Mouse (Mus musculus) kidney, postnatal 0 days (tissue): ENCODE measurements around the gene Ugt1a5. TPM values are rescaled to one million over a fixed set of nuclear protein-coding genes. Genes with fewer than 3 reads are reported as not detected.
A peak's percentile ranks its signal among the peaks of the same experiment; 100 is the strongest.

ENCODE experiments used
- ATAC-seq: fragments of 200-750 bp; cut with Nextera tagmentation; replicated peaks from 2 replicates; pipeline ENCODE4 v1.8.0; 2017; ENCODE audit warnings: low read depth, moderate number of reproducible peaks, moderate TSS enrichment, moderate library complexity; ENCODE audit not compliant: low FRiP score
- DNase-seq: peaks from one replicate; pipeline ENCODE4 v3.0.0-alpha.2; 2016; ENCODE audit warnings: low spot score
- H3K27ac ChIP-seq: fragments of 300-500 bp; sonication (generic); 2 replicates; pipeline ENCODE4 v1.5.1; 2014; ENCODE audit warnings: mild to moderate bottlenecking
- H3K27me3 ChIP-seq: fragments of 300-500 bp; sonication (generic); 2 replicates; pipeline ENCODE4 v1.6.1; 2014; ENCODE audit warnings: low read length, mixed read lengths; ENCODE audit not compliant: insufficient read depth
- H3K36me3 ChIP-seq: fragments of 300-500 bp; sonication (generic); 2 replicates; pipeline ENCODE4 v1.6.1; 2014; ENCODE audit warnings: low read length, mixed read lengths; ENCODE audit not compliant: insufficient read depth
- H3K4me1 ChIP-seq: fragments of 300-500 bp; sonication (generic); replicated peaks from 2 replicates; pipeline ENCODE4 v1.6.1; 2014; ENCODE audit warnings: antibody characterized with exemption, low read length, mixed read lengths; ENCODE audit not compliant: insufficient read depth
- H3K4me2 ChIP-seq: fragments of 300-500 bp; sonication (generic); 2 replicates; pipeline ENCODE4 v1.6.1; 2014; ENCODE audit warnings: mild to moderate bottlenecking, low read length, moderate library complexity, mixed read lengths
- H3K4me3 ChIP-seq: fragments of 300-500 bp; sonication (generic); replicated peaks from 2 replicates; pipeline ENCODE4 v1.5.1; 2014; ENCODE audit warnings: low read depth, low read length
- H3K9ac ChIP-seq: fragments of 300-500 bp; sonication (generic); 2 replicates; pipeline ENCODE4 v1.6.1; 2014; ENCODE audit warnings: low read depth, low read length
- H3K9me3 ChIP-seq: fragments of 300-500 bp; sonication (generic); replicated peaks from 2 replicates; pipeline ENCODE4 v1.6.1; 2016; ENCODE audit warnings: low read length, inconsistent platforms, mixed read lengths
- CTCF ChIP-seq: IDR thresholded peaks from 2 replicates; pipeline ENCODE4 v1.5.1; 2016; ENCODE audit warnings: antibody characterized with exemption, low read depth, mild to moderate bottlenecking, moderate library complexity
- WGBS: fragments of 180-500 bp; shearing (Covaris S2); extraction: QIAGEN DNeasy Blood & Tissue Kit; methylation state at CpG from one replicate; pipeline ENCODE4 v1.1.7; 2014; 5-methylcytosine and 5-hydroxymethylcytosine counted together
- polyA plus RNA-seq: library from polyadenylated mRNA; unstranded; fragments of >200 nt; fragmentation: Nextera tagmentation; extraction: Ambion mirVana; gene quantifications from 2 replicates; pipeline ENCODE4 v1.2.1, GENCODE M21; 2015

Ugt1a5 gene
- polyA plus RNA-seq, 1 experiment from 2014 or later: not detected

DNA sequence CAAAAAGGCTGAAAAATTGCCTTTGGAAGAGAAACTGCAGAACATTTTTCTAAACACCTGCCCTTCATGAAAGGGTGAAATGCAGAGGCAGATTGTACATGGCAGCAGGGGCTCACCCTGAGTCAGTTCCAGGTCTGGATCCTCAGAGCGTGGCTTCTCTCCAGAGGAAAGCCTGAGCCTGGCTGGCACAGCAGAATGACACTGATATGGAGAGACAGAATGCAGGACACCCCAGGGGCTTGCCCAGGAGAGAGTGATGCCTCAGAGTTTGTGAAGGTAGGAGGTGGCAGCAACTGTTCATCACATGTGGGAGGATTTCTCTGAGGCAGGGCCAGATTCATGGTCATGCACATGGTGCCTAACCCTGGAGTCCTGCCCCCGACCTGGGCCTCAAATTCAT, 34.2 kb downstream of the Ugt1a5 start:
- DNase-seq (no peak), ATAC-seq (no peak; the same call in 1 of the 2 replicates)
- Histone ChIP-seq H3K4me3 (no peak overlapping the region), H3K9ac (no peak overlapping the region), H3K27me3 (no peaks in the 10 kb centered on the region), H3K36me3 (no peaks in the 10 kb centered on the region), H3K27ac (no peak overlapping the region), H3K4me2 (no peak overlapping the region), H3K9me3 (no peaks in the 10 kb centered on the region), H3K4me1 (no peaks in the 10 kb centered on the region; the same call in 1 of the 2 replicates)
- no peak for TF ChIP-seq CTCF
- 65% methylated on average over 2 of the region's 2 CpGs for WGBS

DNA sequence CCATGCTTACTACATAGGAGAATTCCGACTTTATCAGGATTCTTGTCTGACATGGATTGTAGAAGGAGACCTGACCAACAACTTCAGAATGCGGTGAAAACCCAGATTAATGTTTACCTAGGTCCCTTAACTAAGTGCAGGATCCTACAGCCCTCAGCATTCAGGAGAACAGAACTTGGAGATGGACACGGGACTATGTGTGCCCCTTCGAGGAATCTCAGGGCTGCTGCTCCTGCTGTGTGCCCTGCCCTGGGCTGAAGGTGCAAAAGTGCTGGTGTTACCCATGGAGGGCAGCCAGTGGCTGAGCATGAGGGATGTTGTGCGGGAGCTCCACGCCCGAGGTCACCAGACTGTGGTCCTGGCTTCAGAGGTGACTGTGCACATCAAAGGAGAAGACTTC, 34.6 kb downstream of the Ugt1a5 start, which contains the start of gene Ugt1a2:
Gene Ugt1a2, plus strand, starts transcription at position 146 of the 400 bp plus-strand sequence.
- 0 out of 2 replicates have a peak within 1 kb of the TSS, but pooled peaks have one; percentile 5 for H3K4me2 ChIP-seq
- ATAC-seq: no peak; the same call in 1 of the 2 replicates
- peaks cover 4% of the 10 kb centered on the region; the same call in 1 of the 2 replicates for H3K4me1 ChIP-seq
- peak within 1 kb of the TSS; percentile 52; the same call in 1 of the 2 replicates for H3K27ac ChIP-seq
- no peak within 1 kb of the TSS for H3K4me3 ChIP-seq
- no peaks in the 10 kb centered on the region for H3K27me3 ChIP-seq
- H3K9me3 ChIP-seq: no peaks in the 10 kb centered on the region
- H3K36me3 ChIP-seq: no peaks in the 10 kb centered on the region
- no peak for TF ChIP-seq CTCF
- peak; percentile 37 for DNase-seq
- H3K9ac ChIP-seq: no peak within 1 kb of the TSS
- WGBS: 58% methylated on average over 7 of the region's 7 CpGs

DNA sequence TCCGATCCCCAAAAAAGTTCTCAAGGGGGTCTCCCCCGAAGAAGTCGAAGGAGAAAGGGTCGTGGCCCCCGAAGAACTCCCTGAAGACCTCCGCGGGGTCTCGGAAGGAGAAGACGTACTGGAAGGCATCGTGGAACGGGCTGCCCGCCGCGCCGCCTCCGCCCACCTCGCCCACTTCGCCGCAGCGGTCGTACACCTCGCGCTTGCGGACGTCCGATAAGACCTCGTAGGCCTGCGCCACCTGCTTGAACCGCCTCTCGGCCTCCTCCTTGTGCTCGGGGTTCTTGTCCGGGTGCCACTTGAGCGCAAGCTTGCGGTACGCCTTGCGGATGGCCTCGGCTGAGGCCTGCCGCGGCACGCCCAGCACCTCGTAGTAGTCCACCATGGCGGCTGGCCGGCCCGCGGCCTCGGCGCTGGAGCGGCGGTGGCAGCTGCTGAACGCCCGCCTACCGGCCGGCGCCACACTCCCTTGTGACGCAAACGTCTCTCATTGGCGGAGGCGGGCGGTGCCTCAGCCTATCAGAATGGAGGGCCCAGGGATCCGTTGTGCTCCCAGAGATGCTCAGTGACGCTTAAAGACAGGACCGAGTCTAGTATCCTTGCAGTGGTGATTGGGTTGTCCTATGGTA, 39.6 kb downstream of the Ugt1a5 start, which contains the start of gene Dnajb3:
Gene Dnajb3, minus strand, starts transcription at position 489 of the 629 bp plus-strand sequence.
- Histone ChIP-seq H3K27ac (no peak within 1 kb of the TSS), H3K9me3 (no peaks in the 10 kb centered on the region), H3K9ac (peak within 1 kb of the TSS; percentile 60), H3K4me2 (peak within 1 kb of the TSS; percentile 65), H3K4me3 (peak within 1 kb of the TSS; percentile 31), H3K4me1 (peaks cover 4% of the 10 kb centered on the region; the same call in 1 of the 2 replicates), H3K27me3 (no peaks in the 10 kb centered on the region), H3K36me3 (no peaks in the 10 kb centered on the region)
- peak; percentile 91 for ATAC-seq
- no peak for TF ChIP-seq CTCF
- peak; percentile 78 for DNase-seq
- WGBS: 9% methylated on average over 62 of the region's 62 CpGs

DNA sequence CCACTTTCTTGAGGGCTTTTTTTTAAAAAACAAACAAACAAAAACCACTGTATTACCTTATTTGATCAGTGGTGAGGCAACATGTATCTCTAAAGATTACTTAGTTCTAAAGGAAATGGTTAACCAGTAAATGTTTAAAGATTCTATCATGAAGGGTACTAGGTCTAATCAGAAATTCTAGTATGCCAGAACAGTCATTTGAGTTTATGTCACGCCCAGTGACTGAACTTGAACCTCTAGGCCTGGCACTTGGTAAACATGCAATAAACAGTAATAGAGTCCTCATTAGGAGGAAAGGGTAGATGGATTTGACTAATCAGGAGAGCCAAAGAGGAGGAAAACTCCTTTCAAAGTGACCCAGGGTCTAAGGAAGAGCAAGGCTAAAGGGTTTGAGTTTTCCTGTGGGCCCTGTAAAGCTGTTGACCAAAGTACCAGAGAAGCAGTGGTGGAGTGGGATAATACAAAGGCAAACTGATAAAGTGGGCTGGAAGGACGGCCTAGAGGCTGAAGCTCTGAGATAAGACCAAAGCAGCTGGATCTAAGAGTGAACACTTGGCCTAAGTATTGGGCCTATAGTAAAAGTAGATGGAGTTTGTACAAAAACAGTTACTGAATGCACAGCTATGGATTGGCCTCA, 41.1 kb downstream of the Ugt1a5 start:
- Histone ChIP-seq H3K27me3 (no peaks in the 10 kb centered on the region), H3K4me1 (peaks cover 4% of the 10 kb centered on the region; the same call in 1 of the 2 replicates), H3K27ac (no peak overlapping the region), H3K36me3 (no peaks in the 10 kb centered on the region), H3K9ac (no peak overlapping the region), H3K9me3 (peaks cover 7% of the 10 kb centered on the region; the same call in 1 of the 2 replicates), H3K4me2 (no peak overlapping the region), H3K4me3 (no peak overlapping the region)
- ATAC-seq (no peak), DNase-seq (no peak)
- WGBS: 86% methylated on average over 2 of the region's 2 CpGs
- TF ChIP-seq CTCF: no peak

DNA sequence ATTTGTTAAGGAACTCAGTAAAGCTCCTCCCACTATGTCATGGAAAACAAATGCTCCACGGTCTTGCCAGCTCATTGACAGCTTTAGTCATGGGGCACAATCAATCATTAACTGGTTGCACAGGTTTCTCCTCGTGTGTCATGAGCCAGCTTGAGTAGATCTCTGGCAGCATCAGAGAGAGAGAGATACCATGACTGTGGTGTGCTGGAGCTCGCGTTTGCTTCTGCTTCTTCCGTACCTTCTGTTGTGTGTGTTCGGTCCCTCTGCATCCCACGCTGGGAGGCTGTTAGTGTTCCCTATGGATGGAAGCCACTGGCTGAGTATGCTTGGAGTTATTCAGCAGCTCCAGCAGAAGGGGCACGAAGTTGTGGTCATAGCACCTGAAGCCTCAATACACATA, 46.0 kb downstream of the Ugt1a5 start, which contains the start of gene Ugt1a1:
Gene Ugt1a1, plus strand, starts transcription at position 148 of the 400 bp plus-strand sequence.
- Histone ChIP-seq H3K36me3 (no peaks in the 10 kb centered on the region), H3K27ac (no peak within 1 kb of the TSS), H3K4me3 (no peak within 1 kb of the TSS), H3K9ac (no peak within 1 kb of the TSS), H3K27me3 (no peaks in the 10 kb centered on the region), H3K4me1 (no peaks in the 10 kb centered on the region), H3K4me2 (no peak within 1 kb of the TSS), H3K9me3 (peaks cover 47% of the 10 kb centered on the region)
- no peak for TF ChIP-seq CTCF
- 69% methylated on average over 8 of the region's 8 CpGs for WGBS
- DNase-seq: peak; percentile 41
- ATAC-seq: peak; percentile 6; the same call in 1 of the 2 replicates

DNA sequence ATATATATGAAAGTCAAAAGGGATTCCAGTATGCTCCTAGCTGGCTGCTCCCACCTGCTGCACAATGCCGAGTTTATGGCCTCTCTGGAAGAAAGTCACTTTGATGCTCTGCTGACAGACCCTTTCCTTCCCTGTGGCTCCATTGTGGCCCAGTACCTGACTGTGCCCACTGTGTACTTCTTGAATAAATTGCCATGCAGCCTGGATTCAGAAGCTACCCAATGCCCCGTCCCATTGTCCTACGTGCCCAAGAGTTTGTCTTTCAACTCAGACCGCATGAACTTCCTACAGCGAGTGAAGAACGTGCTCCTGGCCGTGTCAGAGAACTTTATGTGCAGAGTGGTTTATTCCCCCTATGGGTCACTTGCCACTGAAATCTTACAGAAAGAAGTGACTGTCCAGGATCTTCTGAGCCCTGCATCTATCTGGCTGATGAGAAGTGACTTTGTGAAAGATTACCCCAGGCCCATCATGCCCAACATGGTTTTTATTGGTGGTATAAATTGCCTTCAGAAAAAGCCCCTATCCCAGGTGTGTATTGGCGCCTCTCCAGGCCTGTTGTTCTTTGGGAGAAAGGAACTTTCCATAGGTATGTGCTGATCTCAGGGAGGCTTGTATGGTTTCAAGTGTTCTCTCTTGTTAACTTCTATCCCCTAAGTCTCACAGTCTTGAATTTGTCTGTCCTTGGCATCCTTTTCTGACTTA, 46.7 kb downstream of the Ugt1a5 start:
- peak; percentile 11 for DNase-seq
- WGBS: 60% methylated on average over 8 of the region's 8 CpGs
- no peaks in the 10 kb centered on the region for H3K4me1 ChIP-seq
- no peaks in the 10 kb centered on the region for H3K27me3 ChIP-seq
- no peak overlapping the region for H3K9ac ChIP-seq
- H3K9me3 ChIP-seq: peaks cover 54% of the 10 kb centered on the region
- ATAC-seq: 0 out of 2 replicates have a peak, but pooled peaks have one; percentile 9
- no peak for TF ChIP-seq CTCF
- no peak overlapping the region for H3K4me3 ChIP-seq
- no peak overlapping the region for H3K4me2 ChIP-seq
- no peaks in the 10 kb centered on the region for H3K36me3 ChIP-seq
- H3K27ac ChIP-seq: no peak overlapping the region
